Mouse (Mus musculus): Measurements from ENCODE around the gene Cdh13.

Cdh13 gene

DNA sequence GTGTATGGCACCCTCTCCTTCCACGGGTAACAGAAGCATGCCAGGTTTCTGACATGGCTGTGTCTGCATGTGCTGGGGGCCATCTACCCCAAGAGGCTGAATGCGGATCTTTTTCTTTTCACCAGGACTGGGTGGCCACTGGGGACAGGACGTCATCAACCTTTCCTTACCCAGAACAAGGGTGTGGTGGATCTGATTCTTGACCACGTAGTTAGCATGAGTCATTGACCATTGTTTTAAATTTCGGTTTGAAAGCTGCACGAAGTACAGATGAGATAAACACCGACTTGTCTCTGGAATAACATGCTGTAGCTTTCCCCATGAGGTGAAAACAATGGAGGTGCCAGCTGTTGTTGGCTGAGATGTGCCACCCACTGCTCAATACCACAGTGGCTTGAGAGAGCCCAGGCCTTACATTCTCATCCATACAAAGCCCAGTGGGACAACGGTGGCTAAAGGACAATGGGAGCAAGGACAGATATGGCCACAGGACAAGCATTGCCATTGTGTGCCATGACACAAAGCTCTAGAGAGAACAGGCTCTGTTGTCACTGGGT, 161.2 kb downstream of the Cdh13 start:
- no peak for DNase-seq (ENCODE audit: low spot score in 2 of 2)

- DNase-seq (ENCODE audit: low spot score in 2 of 2), result no peak
Measured at GRCm38 (mm10) chr8:118446516-118446915, 163.0 kb downstream of the Cdh13 start.

- DNase-seq (ENCODE audit: low spot score in 2 of 2), result no peak
Measured at GRCm38 (mm10) chr8:118448011-118448410, 164.5 kb downstream of the Cdh13 start.

- no peak for DNase-seq (ENCODE audit: low spot score in 2 of 2)
Measured at GRCm38 (mm10) chr8:118452445-118453103, 169.0 kb downstream of the Cdh13 start.

DNA sequence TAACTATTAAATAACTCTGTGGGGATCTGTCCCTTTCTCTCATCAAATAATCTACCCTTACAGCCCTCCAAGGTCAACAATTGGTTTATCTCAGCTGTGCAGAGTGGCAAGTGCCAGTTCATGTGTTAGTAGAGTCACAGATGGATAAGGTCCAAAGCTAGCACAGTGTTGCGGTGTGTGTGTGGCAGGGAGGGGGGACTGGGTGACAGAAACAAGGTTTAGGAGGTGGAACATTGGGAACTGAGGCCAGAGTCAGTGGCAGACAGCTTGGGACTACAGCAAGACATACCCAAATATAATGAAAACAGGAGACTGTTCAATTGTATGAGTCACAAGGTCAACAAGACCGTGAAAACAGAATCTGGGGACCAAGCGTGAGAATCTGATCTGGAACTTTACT, 171.7 kb downstream of the Cdh13 start:
- no peak for DNase-seq (ENCODE audit: low spot score in 2 of 2)

DNA sequence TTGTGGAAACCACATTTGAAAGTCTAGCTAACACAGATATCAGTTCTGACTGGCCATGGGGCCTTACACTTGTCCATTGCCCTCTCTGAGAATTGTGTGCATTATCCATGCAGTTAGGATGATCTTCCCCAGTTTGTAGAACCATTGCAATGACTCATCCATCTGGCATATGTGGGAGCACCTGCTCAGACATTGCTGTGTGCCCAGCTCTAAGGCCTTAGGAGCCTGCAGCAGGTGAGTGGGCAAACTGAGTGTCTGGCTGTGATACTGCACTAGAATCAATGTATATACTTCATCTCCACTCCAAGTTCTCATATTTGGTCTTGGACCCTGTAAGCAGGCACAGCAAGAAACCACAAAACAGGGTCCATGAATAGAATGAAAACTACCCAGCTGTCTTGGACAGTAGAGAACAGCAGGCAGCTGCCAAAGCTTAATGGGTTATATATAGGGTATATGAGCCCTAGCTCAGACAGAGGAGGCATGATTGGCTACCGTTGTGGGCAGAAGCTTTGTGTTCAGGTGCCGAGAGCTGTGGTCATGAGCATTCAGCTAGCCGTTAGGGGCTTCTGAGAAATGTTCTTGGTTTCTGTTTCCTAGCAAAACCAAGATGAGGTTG, 181.9 kb downstream of the Cdh13 start:
- no peak for DNase-seq (ENCODE audit: low spot score in 2 of 2)

DNA sequence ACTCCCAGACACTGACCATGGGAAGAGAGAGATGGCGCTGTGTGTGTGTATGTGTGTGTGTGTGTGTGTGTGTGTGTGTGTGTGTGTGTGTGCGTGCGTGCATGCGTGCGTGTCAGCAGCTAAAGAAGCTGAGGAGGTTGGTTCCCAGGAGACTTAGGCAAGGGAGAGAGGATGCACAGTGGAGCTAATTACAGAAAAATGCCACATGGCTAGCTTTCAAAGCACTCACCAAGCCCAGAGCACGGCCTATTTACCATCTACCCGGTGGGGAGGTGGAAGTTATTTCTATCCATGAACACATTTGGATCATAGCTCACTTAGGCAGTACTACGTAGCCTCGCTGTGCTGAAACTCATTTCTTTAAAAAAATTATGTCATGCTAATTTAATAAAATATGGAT, 194.1 kb downstream of the Cdh13 start:
- no peak for DNase-seq (ENCODE audit: low spot score in 2 of 2)

GRCm38 (mm10) chr8:118488735-118489134, 205.2 kb downstream of the Cdh13 start:
- DNase-seq (ENCODE audit: low spot score in 2 of 2), result no peak

DNA sequence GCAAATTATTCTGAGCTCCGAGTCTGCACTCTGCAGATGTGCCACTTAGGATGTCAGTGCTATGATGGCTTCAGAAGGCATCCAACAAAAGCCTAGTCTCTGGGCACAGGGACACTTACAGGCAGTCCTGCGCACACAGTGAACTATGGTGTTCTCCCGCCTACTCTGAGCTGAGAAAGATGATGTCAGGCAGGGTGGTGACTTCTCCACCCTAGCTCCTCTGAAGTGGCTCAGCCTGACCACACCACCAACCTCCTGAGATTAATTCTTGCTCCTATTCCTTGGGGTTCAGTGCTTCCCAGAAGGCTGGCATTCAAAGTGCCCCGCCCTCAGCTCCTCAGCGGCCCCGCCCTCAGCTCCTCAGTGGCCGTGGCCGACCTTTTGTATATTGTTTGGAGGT, 219.0 kb downstream of the Cdh13 start:
- no peak for DNase-seq (ENCODE audit: low spot score in 2 of 2)

DNA sequence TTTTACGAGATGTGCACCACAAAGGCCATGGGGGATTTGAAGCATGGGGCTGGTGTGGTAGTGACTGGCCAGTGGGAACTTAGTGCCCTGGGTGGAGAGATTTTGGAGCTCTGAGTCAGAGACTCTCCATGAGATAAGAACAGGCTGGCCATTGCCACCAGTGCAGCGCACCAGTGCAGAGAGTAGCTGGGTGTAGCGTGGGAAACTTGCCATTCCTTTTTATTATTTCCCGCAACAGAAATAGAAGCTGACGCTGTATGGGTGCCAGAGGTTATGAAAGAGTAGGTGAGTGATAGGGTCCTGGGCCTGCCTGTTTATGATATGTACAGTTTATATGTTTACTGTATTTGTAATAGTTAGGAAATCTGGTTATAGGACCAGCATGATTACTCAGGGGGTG, 225.9 kb downstream of the Cdh13 start:
- DNase-seq (ENCODE audit: low spot score in 2 of 2), result no peak

GRCm38 (mm10) chr8:118513259-118513658, 229.7 kb downstream of the Cdh13 start:
- no peak for DNase-seq (ENCODE audit: low spot score in 2 of 2)

DNA sequence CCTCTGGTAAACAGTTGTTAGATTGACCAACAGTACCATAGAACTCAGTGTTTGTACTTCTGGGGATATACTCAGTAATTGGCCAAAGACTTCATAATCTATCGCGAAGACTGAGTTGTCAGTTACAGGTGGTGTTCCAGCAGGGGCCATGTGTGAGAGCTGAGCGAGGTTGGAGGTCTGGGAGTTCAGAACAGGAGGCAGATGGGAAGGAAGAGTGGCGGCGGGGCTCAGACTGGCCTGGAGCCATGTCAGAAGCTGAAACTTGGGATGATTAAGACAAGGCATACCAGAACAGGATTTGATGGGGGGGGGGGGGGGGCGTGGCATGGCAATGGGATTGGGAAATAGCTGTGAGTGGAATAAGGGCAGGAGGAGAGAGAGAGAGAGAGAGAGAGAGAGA, 232.1 kb downstream of the Cdh13 start:
- DNase-seq (ENCODE audit: low spot score in 2 of 2), result no peak

DNA sequence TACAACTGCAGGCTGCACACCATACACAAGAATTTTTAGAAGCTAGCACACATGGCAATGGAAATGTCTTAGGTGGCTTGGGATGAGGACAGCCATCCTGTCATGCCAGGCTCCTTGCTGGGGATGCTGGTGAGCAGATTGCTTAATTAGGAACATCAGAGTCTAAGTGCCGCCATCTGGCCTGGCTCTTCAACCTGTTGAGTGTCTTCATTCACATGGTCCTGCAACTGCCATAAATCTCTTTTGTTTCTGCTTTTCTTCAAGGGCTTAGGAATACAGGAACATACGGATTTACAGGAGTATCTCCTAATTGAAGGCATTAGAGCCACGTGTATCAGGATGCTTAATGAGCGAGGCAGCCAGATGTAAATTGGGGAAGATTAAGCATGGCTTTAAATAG, 233.5 kb downstream of the Cdh13 start:
- no peak for DNase-seq (ENCODE audit: low spot score in 2 of 2)

DNA sequence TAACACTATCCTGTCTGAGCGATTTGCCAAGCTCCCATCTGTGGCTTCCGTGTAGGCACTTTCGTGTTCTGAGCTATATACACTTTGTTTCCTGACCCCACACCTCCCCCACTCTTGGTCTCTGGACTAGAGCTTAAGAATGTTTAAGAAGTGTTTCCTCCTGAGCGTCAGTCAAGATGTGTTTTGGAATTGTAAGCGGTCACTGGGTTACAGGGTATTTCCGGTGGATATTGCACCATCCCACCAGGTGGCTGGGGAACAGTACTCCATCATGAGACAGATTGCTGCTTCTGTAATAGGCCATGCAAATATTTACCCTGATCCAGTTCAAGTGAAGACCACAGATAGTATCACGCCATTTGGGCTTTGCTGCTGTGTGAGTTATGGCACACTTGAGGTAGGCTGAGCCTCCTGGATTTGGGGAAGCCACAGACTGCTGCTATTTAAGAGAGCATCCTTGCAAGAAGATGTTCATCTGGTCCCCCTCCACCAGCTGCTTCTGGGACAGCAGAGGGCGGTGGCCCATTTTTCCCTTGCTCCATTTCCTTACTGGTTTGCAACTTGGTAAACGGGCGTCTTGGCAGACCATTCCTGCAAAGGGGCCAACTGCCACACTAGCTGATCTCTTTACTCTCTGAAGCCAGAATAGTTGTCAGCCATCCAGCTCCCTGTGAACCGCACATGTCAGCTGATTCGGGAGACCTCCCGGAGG, 234.7 kb downstream of the Cdh13 start:
- peak; percentile 15 to 26 for DNase-seq (ENCODE audit: low spot score in 2 of 2)

DNA sequence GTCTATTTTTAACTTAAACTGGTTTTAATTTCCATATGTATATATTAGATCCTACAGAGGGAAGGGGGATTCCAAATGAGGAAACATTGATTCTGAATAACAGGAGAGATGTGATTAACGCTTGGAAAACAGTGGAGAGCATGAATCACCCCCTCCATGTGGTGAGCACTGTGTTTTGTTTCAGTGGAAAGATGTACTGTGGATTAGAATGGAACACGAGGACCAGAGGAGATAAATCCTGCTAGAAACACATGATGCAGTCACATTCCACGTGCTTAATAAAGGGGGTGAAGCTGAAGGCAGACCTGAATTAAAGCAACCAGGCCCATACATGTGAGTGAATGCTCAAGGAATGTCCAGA, 235.2 kb downstream of the Cdh13 start:
- DNase-seq (ENCODE audit: low spot score in 2 of 2), result no peak

DNA sequence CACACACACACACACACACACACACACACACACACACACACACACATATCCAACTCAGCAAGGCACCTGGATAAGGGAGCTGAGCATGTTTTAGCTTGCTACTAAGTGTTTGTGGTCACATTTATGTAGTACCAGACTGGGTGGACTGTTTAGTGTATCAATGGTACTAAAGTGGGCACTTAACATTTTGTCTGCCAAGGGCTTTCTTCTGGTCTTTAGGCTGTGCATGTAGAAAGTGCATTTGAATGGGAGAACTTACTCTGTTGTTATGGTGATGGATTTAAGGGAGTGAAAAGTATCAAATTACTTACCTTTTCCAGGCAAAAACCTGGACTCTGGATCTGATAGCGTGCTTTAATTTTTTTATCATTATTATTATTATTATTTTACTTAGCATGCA, 240.4 kb downstream of the Cdh13 start:
- DNase-seq (ENCODE audit: low spot score in 2 of 2), result no peak

GRCm38 (mm10) chr8:118538816-118539558, 255.5 kb downstream of the Cdh13 start:
- no peak for DNase-seq (ENCODE audit: low spot score in 2 of 2)

GRCm38 (mm10) chr8:118539559-118539819, 256.0 kb downstream of the Cdh13 start:
- DNase-seq (ENCODE audit: low spot score in 2 of 2), result no peak

GRCm38 (mm10) chr8:118539941-118540340, 256.4 kb downstream of the Cdh13 start:
- no peak for DNase-seq (ENCODE audit: low spot score in 2 of 2)

- no peak for DNase-seq (ENCODE audit: low spot score in 2 of 2)
Measured at GRCm38 (mm10) chr8:118552397-118552796, 268.9 kb downstream of the Cdh13 start.

DNA sequence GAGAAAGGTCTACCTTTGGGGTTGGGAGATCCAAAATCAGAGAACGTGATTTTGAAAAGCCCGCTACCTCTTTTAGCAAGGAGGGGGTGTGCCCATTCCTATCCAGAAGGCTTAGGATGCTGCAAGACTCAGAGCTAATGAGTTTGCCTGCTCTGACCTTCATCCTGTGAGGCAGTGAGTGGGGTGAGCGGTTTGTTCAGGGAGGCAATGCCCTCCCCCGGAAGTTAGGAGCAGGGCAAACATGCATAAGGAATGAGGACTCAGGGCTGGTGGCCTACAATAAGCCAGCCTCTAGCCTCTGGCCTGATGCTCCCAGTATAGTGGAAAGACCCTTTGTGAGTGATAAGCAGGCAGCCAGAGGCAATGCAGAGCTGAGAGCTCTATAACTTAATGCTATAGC, 269.3 kb downstream of the Cdh13 start:
- no peak for DNase-seq (ENCODE audit: low spot score in 2 of 2)

- no peak for DNase-seq (ENCODE audit: low spot score in 2 of 2)
Measured at GRCm38 (mm10) chr8:118564024-118564423, 280.5 kb downstream of the Cdh13 start.

GRCm38 (mm10) chr8:118565186-118565585, 281.7 kb downstream of the Cdh13 start:
- no peak for DNase-seq (ENCODE audit: low spot score in 2 of 2)

All from frontal cortex, postnatal 14 days (tissue).